Mouse (Mus musculus): ENCODE results near the gene Zfp526.

GRCm38 (mm10) chr7:25251071-25251791, 30.0 kb downstream of the Zfp526 start:
- TF ChIP-seq CTCF (IDR thresholded peaks at IDR 0.05; ENCODE audit: low read depth): no peak
- TF ChIP-seq EP300 (IDR thresholded peaks at IDR 0.05; ENCODE audit: low read depth): no peak

Measured in liver, postnatal 0 days (tissue).